Comparison of ENCODE assay signal across 14 mouse cellular contexts in genomic region chr2:84626366-84626975, GRCm38 (mm10). TPM values are rescaled to one million over a fixed set of nuclear protein-coding genes. Genes with fewer than 3 reads are reported as not detected.
DNase-seq lines count a peak whose midpoint lies in the region; ATAC-seq and TF ChIP-seq lines count a peak whose summit lies in the region.
"Had no signal": no experiment of that assay in that cellular context is flagged by ENCODE, and none has a peak within 500 bp of the region (broad histone marks: within the 10 kb centered on the region; RNA-seq: fewer than 3 reads in every experiment).

No protein-coding gene starts in this region.

- no peak for DNase-seq in heart, postnatal 0 days (ENCODE audit: low spot score)
- no peak for DNase-seq in heart, adult 9 months (ENCODE audit: low spot score in 2 of 2)
- no peak for DNase-seq in intestine, embryonic 14.5 days (ENCODE audit: low spot score)
- DNase-seq in layer of hippocampus, postnatal 36 days = no peak
- no peak for DNase-seq in embryo, embryonic 11 days
- DNase-seq: cerebellum, adult 18-20 months; lung, postnatal 36 days; thymus, postnatal 25 days had no signal

- no peak for ATAC-seq in heart, postnatal 0 days (ENCODE audit: insufficient read depth, low read depth)
- 0 out of 2 replicates have a peak, but pooled peaks have one; percentile 32 for ATAC-seq in neural tube, embryonic 13.5 days (ENCODE audit: low read depth)
- ATAC-seq in neural tube, embryonic 15.5 days (ENCODE audit: low FRiP score) = no peak
- ATAC-seq in intestine, embryonic 14.5 days (replicated peaks; ENCODE audit: low FRiP score, low TSS enrichment, low read depth) = no peak
- ATAC-seq: midbrain, embryonic 16.5 days had no signal

- TF ChIP-seq CTCF in heart, postnatal 0 days (IDR thresholded peaks at IDR 0.05; ENCODE audit: low read depth) = no peak

- peak overlapping the region; percentile 62 for H3K27ac ChIP-seq in heart, postnatal 0 days (ENCODE audit: low read depth)
- no peak overlapping the region for H3K27ac ChIP-seq in neural tube, embryonic 13.5 days (replicated peaks)
- no peak overlapping the region for H3K27ac ChIP-seq in neural tube, embryonic 15.5 days (replicated peaks)
- H3K27ac ChIP-seq in intestine, embryonic 14.5 days (ENCODE audit: low read depth) = peak overlapping the region; percentile 24
- H3K27ac ChIP-seq: hindbrain, embryonic 13.5 days had no signal

- H3K9ac ChIP-seq in heart, postnatal 0 days (replicated peaks; ENCODE audit: low read depth, low read length) = no peak overlapping the region
- no peak overlapping the region for H3K9ac ChIP-seq in neural tube, embryonic 13.5 days
- no peak overlapping the region for H3K9ac ChIP-seq in neural tube, embryonic 15.5 days (replicated peaks)
- no peak overlapping the region for H3K9ac ChIP-seq in intestine, embryonic 14.5 days (ENCODE audit: low read length)
- H3K9ac ChIP-seq: hindbrain, embryonic 13.5 days had no signal

- TF ChIP-seq EP300 in heart, postnatal 0 days (IDR thresholded peaks at IDR 0.05; ENCODE audit: low read depth) = no peak

- no peaks in the 10 kb centered on the region for H3K27me3 ChIP-seq in heart, postnatal 0 days (ENCODE audit: control insufficient read depth, insufficient read depth, low read length)
- no peaks in the 10 kb centered on the region for H3K27me3 ChIP-seq in neural tube, embryonic 13.5 days
- H3K27me3 ChIP-seq in neural tube, embryonic 15.5 days (replicated peaks) = no peaks in the 10 kb centered on the region
- no peaks in the 10 kb centered on the region for H3K27me3 ChIP-seq in intestine, embryonic 14.5 days (replicated peaks; ENCODE audit: control insufficient read depth, insufficient read depth, low read length)
- H3K27me3 ChIP-seq: hindbrain, embryonic 13.5 days had no signal

- H3K4me2 ChIP-seq in heart, postnatal 0 days (ENCODE audit: low read depth, low read length) = no peak overlapping the region; the same call in 1 of the 2 replicates
- H3K4me2 ChIP-seq in neural tube, embryonic 13.5 days = no peak overlapping the region
- no peak overlapping the region for H3K4me2 ChIP-seq in neural tube, embryonic 15.5 days
- no peak overlapping the region for H3K4me2 ChIP-seq in intestine, embryonic 14.5 days (ENCODE audit: low read length)
- H3K4me2 ChIP-seq: hindbrain, embryonic 13.5 days had no signal

- H3K36me3 ChIP-seq in heart, postnatal 0 days (replicated peaks; ENCODE audit: control insufficient read depth, insufficient read depth, low read length) = peaks cover 27% of the 10 kb centered on the region
- H3K36me3 ChIP-seq in neural tube, embryonic 13.5 days = peaks cover 19% of the 10 kb centered on the region
- peaks cover 6% of the 10 kb centered on the region; the same call in 1 of the 2 replicates for H3K36me3 ChIP-seq in neural tube, embryonic 15.5 days
- peaks cover 30% of the 10 kb centered on the region for H3K36me3 ChIP-seq in intestine, embryonic 14.5 days (ENCODE audit: control insufficient read depth, insufficient read depth, low read length)

- H3K4me3 ChIP-seq in heart, postnatal 0 days (ENCODE audit: low read depth, low read length) = no peak overlapping the region
- no peak overlapping the region for H3K4me3 ChIP-seq in neural tube, embryonic 13.5 days
- H3K4me3 ChIP-seq in neural tube, embryonic 15.5 days (replicated peaks) = no peak overlapping the region
- H3K4me3 ChIP-seq in intestine, embryonic 14.5 days (ENCODE audit: low read depth, low read length) = no peak overlapping the region
- H3K4me3 ChIP-seq: hindbrain, embryonic 13.5 days had no signal

- peaks cover 39% of the 10 kb centered on the region for H3K4me1 ChIP-seq in heart, postnatal 0 days (ENCODE audit: control insufficient read depth, insufficient read depth)
- 0 out of 2 replicates have a peak, but pooled peaks cover 9% of the 10 kb centered on the region for H3K4me1 ChIP-seq in neural tube, embryonic 13.5 days (replicated peaks)
- H3K4me1 ChIP-seq in neural tube, embryonic 15.5 days = peaks cover 10% of the 10 kb centered on the region
- peaks cover 19% of the 10 kb centered on the region for H3K4me1 ChIP-seq in intestine, embryonic 14.5 days (replicated peaks; ENCODE audit: control insufficient read depth, insufficient read depth, low read length)

- WGBS in heart, postnatal 0 days = 46% methylated on average over 7 of the region's 7 CpGs
- WGBS in neural tube, embryonic 13.5 days = 65% methylated on average over 7 of the region's 7 CpGs
- WGBS in neural tube, embryonic 15.5 days = 66% methylated on average over 7 of the region's 7 CpGs
- 66% methylated on average over 7 of the region's 7 CpGs for WGBS in intestine, embryonic 14.5 days

- no peaks in the 10 kb centered on the region for H3K9me3 ChIP-seq in heart, postnatal 0 days (replicated peaks; ENCODE audit: control insufficient read depth, low read length)
- no peaks in the 10 kb centered on the region for H3K9me3 ChIP-seq in neural tube, embryonic 13.5 days
- H3K9me3 ChIP-seq in neural tube, embryonic 15.5 days (replicated peaks) = no peaks in the 10 kb centered on the region
- H3K9me3 ChIP-seq in intestine, embryonic 14.5 days (ENCODE audit: control insufficient read depth, low read length) = no peaks in the 10 kb centered on the region
- H3K9me3 ChIP-seq: hindbrain, embryonic 13.5 days had no signal

RNA-seq across cellular contexts. Expression of gene Ctnnd1, which starts 24.1 kb away (rescaled TPM):
- 121 and 156 TPM in 2 replicates for total RNA-seq in heart, postnatal 0 days (2014; rRNA removed; ENCODE audit: low replicate concordance)
- polyA plus RNA-seq in heart, postnatal 0 days (2015; fragmentation: Nextera tagmentation; extraction: Ambion mirVana) = 26.5 and 29.8 TPM in 2 replicates
- 40.2 and 46.9 TPM in 2 replicates for polyA plus RNA-seq in neural tube, embryonic 13.5 days (2015; fragmentation: Nextera tagmentation; extraction: Ambion mirVana)
- 27.5 and 27.6 TPM in 2 replicates for polyA plus RNA-seq in neural tube, embryonic 15.5 days (2015; fragmentation: Nextera tagmentation; extraction: Ambion mirVana)
- 59.5 and 64.6 TPM in 2 replicates for polyA plus RNA-seq in intestine, embryonic 14.5 days (2014; fragmentation: Nextera tagmentation; extraction: Ambion mirVana)
- total RNA-seq in layer of hippocampus, postnatal 36 days (2021) = 10 to 100 TPM; 50.8 to 53.1 TPM

RNA-seq across cellular contexts. Expression of gene Btbd18, which starts 32.4 kb away (rescaled TPM):
- not detected in 2 replicates for total RNA-seq in heart, postnatal 0 days (2014; rRNA removed; ENCODE audit: low replicate concordance)
- 0.05 and 0.08 TPM in 2 replicates for polyA plus RNA-seq in heart, postnatal 0 days (2015; fragmentation: Nextera tagmentation; extraction: Ambion mirVana)
- 0.12 and 0.22 TPM in 2 replicates for polyA plus RNA-seq in neural tube, embryonic 13.5 days (2015; fragmentation: Nextera tagmentation; extraction: Ambion mirVana)
- 0.28 and 0.36 TPM in 2 replicates for polyA plus RNA-seq in neural tube, embryonic 15.5 days (2015; fragmentation: Nextera tagmentation; extraction: Ambion mirVana)
- polyA plus RNA-seq in intestine, embryonic 14.5 days (2014; fragmentation: Nextera tagmentation; extraction: Ambion mirVana) = 0.34 and 0.60 TPM in 2 replicates
- total RNA-seq in layer of hippocampus, postnatal 36 days (2021) = not detected
- total RNA-seq: left cerebral cortex, postnatal 14 days had no signal

RNA-seq across cellular contexts. Expression of gene Selenoh, which starts 44.1 kb away (rescaled TPM):
- total RNA-seq in heart, postnatal 0 days (2014; rRNA removed; ENCODE audit: low replicate concordance) = 240 and 350 TPM in 2 replicates
- polyA plus RNA-seq in heart, postnatal 0 days (2015; fragmentation: Nextera tagmentation; extraction: Ambion mirVana) = 137 and 149 TPM in 2 replicates
- polyA plus RNA-seq in neural tube, embryonic 13.5 days (2015; fragmentation: Nextera tagmentation; extraction: Ambion mirVana) = 166 and 196 TPM in 2 replicates
- polyA plus RNA-seq in neural tube, embryonic 15.5 days (2015; fragmentation: Nextera tagmentation; extraction: Ambion mirVana) = 189 and 204 TPM in 2 replicates
- 309 and 329 TPM in 2 replicates for polyA plus RNA-seq in intestine, embryonic 14.5 days (2014; fragmentation: Nextera tagmentation; extraction: Ambion mirVana)
- total RNA-seq in layer of hippocampus, postnatal 36 days (2021) = 10 to 100 TPM; 26.7 to 28.3 TPM

RNA-seq across cellular contexts. Expression of gene Gm28635, which starts 51.4 kb away (rescaled TPM):
- not detected in 2 replicates for total RNA-seq in heart, postnatal 0 days (2014; rRNA removed; ENCODE audit: low replicate concordance)
- polyA plus RNA-seq in heart, postnatal 0 days (2015; fragmentation: Nextera tagmentation; extraction: Ambion mirVana) = not detected in 2 replicates
- not detected in 2 replicates for polyA plus RNA-seq in neural tube, embryonic 13.5 days (2015; fragmentation: Nextera tagmentation; extraction: Ambion mirVana)
- not detected in 2 replicates for polyA plus RNA-seq in neural tube, embryonic 15.5 days (2015; fragmentation: Nextera tagmentation; extraction: Ambion mirVana)
- polyA plus RNA-seq in intestine, embryonic 14.5 days (2014; fragmentation: Nextera tagmentation; extraction: Ambion mirVana) = not detected in 2 replicates
- 1 to 10 TPM; 3.8 to 3.9 TPM for total RNA-seq in layer of hippocampus, postnatal 36 days (2021)
- total RNA-seq: adrenal gland, postnatal 4 days had no signal
- polyA plus RNA-seq: hindbrain, embryonic 13.5 days; midbrain, embryonic 16.5 days had no signal

RNA-seq across cellular contexts. Expression of gene Med19, which starts 51.7 kb away (rescaled TPM):
- 8.1 and 41.5 TPM in 2 replicates for total RNA-seq in heart, postnatal 0 days (2014; rRNA removed; ENCODE audit: low replicate concordance)
- polyA plus RNA-seq in heart, postnatal 0 days (2015; fragmentation: Nextera tagmentation; extraction: Ambion mirVana) = 15.9 and 17.0 TPM in 2 replicates
- 50.6 and 54.4 TPM in 2 replicates for polyA plus RNA-seq in neural tube, embryonic 13.5 days (2015; fragmentation: Nextera tagmentation; extraction: Ambion mirVana)
- 52.7 and 53.0 TPM in 2 replicates for polyA plus RNA-seq in neural tube, embryonic 15.5 days (2015; fragmentation: Nextera tagmentation; extraction: Ambion mirVana)
- polyA plus RNA-seq in intestine, embryonic 14.5 days (2014; fragmentation: Nextera tagmentation; extraction: Ambion mirVana) = 39.5 and 40.6 TPM in 2 replicates
- 10 to 100 TPM; 29.5 to 32.2 TPM for total RNA-seq in layer of hippocampus, postnatal 36 days (2021)

Comparison
In these comparisons a context has a peak if more than half of its experiments do, and no peak if none do; other contexts are left out.
1. H3K27ac ChIP-seq: peak in heart, postnatal 0 days (single experiment) and intestine, embryonic 14.5 days (single experiment); none in neural tube, embryonic 13.5 days (single experiment) and neural tube, embryonic 15.5 days (single experiment).